Mouse (Mus musculus) myocyte (in vitro differentiated cells): ENCODE measurements at regions not wholly inside any gene's neighbourhood (a gene's known extent, or its start where the extent isn't known, plus 50 kb on each side); places are given as distances from the start of the nearest gene placed in this dataset.

ENCODE experiments used
- H3K27me3 ChIP-seq: one replicate; pipeline ENCODE4 v1.6.1; 2011; ENCODE audit not compliant: control insufficient read depth, insufficient read depth, insufficient read length
- H3K36me3 ChIP-seq: one replicate; pipeline ENCODE4 v1.6.1; 2011; ENCODE audit not compliant: control insufficient read depth, insufficient read depth
- H3K4me2 ChIP-seq: one replicate; pipeline ENCODE4 v1.6.1; 2011; ENCODE audit warnings: low read depth, control low read depth
- H3K4me3 ChIP-seq: one replicate; pipeline ENCODE4 v1.5.1; 2011; ENCODE audit warnings: mild to moderate bottlenecking, control low read depth, moderate library complexity
- H3K79me2 ChIP-seq: one replicate; pipeline ENCODE4 v1.6.1; 2011; ENCODE audit not compliant: control insufficient read depth, insufficient read depth
- H3ac ChIP-seq: one replicate; pipeline ENCODE4 v1.6.1; 2011; ENCODE audit not compliant: control insufficient read depth, insufficient read length
- CEBPB ChIP-seq: IDR thresholded peaks from 2 replicates; pipeline ENCODE4 v1.6.1; 2011; ENCODE audit warnings: mild to moderate bottlenecking, moderate library complexity; ENCODE audit not compliant: poor library complexity, insufficient read depth, severe bottlenecking
- E2F4 ChIP-seq: IDR thresholded peaks from one replicate; pipeline ENCODE4 v1.6.1; 2011; ENCODE audit warnings: mild to moderate bottlenecking, control low read depth, moderate library complexity; ENCODE audit not compliant: insufficient read depth
- MAX ChIP-seq: IDR thresholded peaks from one replicate; pipeline ENCODE4 v1.6.1; 2011; ENCODE audit warnings: low read depth, mild to moderate bottlenecking, control low read depth
- MYOD1 ChIP-seq, 3 experiments: IDR thresholded peaks; one replicate each; pipeline ENCODE4 v1.6.1; 2011; ENCODE audit warnings: control low read depth in 2 of 3, low read depth in 2 of 3, mild to moderate bottlenecking in 2 of 3, moderate library complexity in 1 of 3; ENCODE audit not compliant: insufficient read length in 2 of 3, control insufficient read depth in 1 of 3
- MYOG ChIP-seq, 3 experiments: IDR thresholded peaks; one replicate each; pipeline ENCODE4 v1.6.1; 2011; ENCODE audit warnings: control low read depth in 2 of 3, low read depth in 2 of 3, mild to moderate bottlenecking in 2 of 3; ENCODE audit not compliant: insufficient read length in 2 of 3, control insufficient read depth in 1 of 3, insufficient read depth in 1 of 3
- POLR2A ChIP-seq: IDR thresholded peaks from one replicate; pipeline ENCODE4 v1.6.1; 2011; ENCODE audit warnings: low read depth, mild to moderate bottlenecking, control low read depth, moderate library complexity; ENCODE audit not compliant: insufficient read length
- POLR2AphosphoS2 ChIP-seq: IDR thresholded peaks from one replicate; pipeline ENCODE4 v1.6.1; 2011; ENCODE audit warnings: low read depth, control low read depth; ENCODE audit not compliant: insufficient read length
- REST ChIP-seq: IDR thresholded peaks from one replicate; pipeline ENCODE4 v1.6.1; 2011; ENCODE audit warnings: mild to moderate bottlenecking, control low read depth, moderate library complexity; ENCODE audit not compliant: insufficient read depth, insufficient read length
- SRF ChIP-seq: IDR thresholded peaks from one replicate; pipeline ENCODE4 v1.6.1; 2011; ENCODE audit warnings: low read depth; ENCODE audit not compliant: control insufficient read depth, insufficient read length
- TCF12 ChIP-seq: IDR thresholded peaks from one replicate; pipeline ENCODE4 v1.6.1; 2011; ENCODE audit warnings: mild to moderate bottlenecking, control low read depth; ENCODE audit not compliant: poor library complexity, insufficient read depth, severe bottlenecking
- TCF3 ChIP-seq: IDR thresholded peaks from one replicate; pipeline ENCODE4 v1.6.1; 2011; ENCODE audit warnings: low read depth, control low read depth; ENCODE audit not compliant: insufficient read length
- USF1 ChIP-seq: IDR thresholded peaks from one replicate; pipeline ENCODE4 v1.6.1; 2011; ENCODE audit warnings: low read depth, mild to moderate bottlenecking, control low read depth, moderate library complexity

DNA sequence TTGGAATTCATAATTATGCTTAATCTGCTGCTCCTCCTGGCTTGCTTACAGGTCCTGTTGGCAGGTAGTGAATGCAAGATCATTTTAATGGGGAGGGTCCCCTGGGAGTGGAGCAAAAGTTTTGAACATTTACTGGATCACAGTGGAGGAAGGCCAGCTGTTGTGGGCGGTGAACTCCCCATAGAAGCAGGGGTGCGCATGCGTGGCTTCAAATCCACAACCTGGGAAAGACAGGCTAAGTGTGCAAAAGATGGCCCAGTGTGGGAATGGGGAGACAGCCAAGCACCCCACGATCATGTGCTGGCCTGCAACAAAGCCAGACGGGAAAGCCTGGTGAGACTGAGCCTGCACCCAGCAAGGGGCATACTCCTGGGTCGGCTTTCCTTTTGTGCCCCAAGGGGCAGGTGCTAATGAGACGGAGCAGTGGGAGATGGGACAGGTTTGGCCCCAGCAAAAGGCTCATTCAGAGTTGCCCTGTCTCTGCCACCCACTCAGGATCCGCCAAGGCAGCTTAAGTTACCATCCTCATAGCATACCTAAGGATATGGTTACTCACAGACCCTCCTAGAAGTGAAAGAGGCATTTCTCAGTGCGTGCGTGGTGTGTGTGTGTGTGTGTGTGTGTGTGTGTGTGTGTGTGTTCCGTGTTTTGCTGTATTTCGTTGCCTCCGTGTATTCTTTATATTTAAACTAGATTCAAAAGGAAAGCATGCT, 412.3 kb downstream of the Epha4 start:
- TF ChIP-seq TCF3 (no peak), POLR2A (no peak)
- H3K27me3 ChIP-seq: no peaks in the 10 kb centered on the region
- H3ac ChIP-seq: no peak overlapping the region
- no peaks in the 10 kb centered on the region for H3K36me3 ChIP-seq
- H3K4me3 ChIP-seq: no peak overlapping the region
- no peak overlapping the region for H3K4me2 ChIP-seq
- no peaks in the 10 kb centered on the region for H3K79me2 ChIP-seq

GRCm38 (mm10) chr1:77109861-77110785, 404.8 kb downstream of the Epha4 start:
- Histone ChIP-seq H3K36me3 (no peaks in the 10 kb centered on the region), H3K79me2 (no peaks in the 10 kb centered on the region), H3ac (no peak overlapping the region), H3K27me3 (no peaks in the 10 kb centered on the region), H3K4me2 (no peak overlapping the region), H3K4me3 (no peak overlapping the region)
- no peak for TF ChIP-seq POLR2A
- TF ChIP-seq MYOG (IDR thresholded peaks at IDR 0.05; ENCODE audit: control insufficient read depth in 1 of 3, insufficient read depth in 1 of 3, insufficient read length in 2 of 3, low read depth in 2 of 3): no peak
- no peak for TF ChIP-seq SRF
- no peak for TF ChIP-seq USF1
- no peak for TF ChIP-seq MYOD1 (IDR thresholded peaks at IDR 0.05; ENCODE audit: control insufficient read depth in 1 of 3, insufficient read length in 2 of 3, low read depth in 2 of 3)
- TF ChIP-seq POLR2AphosphoS2: no peak

DNA sequence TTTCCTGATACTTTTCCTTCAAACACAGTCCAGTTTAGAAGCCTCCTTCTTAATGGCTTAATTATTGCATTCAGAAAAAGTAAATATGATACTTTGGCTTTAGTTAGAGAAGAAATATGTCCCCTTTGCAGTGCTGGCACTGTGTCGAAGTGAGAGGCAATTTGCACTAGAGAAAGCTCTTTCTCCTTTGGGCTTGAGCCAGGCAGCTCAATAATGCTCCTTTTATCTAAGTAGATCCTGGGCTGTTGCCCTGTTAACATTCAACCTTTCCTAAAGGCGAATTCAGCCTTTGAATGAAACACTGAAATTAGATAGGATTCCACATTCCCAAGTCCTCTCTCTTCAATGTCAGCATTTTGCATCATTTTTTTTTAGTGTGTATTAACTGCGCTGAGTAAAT, 386.5 kb downstream of the Epha4 start:
- Histone ChIP-seq H3K4me3 (no peak overlapping the region), H3ac (no peak overlapping the region), H3K36me3 (no peaks in the 10 kb centered on the region), H3K27me3 (no peaks in the 10 kb centered on the region), H3K4me2 (no peak overlapping the region), H3K79me2 (no peaks in the 10 kb centered on the region)
- TF ChIP-seq REST (no peak), POLR2A (no peak), USF1 (no peak), TCF12 (no peak), MYOG (IDR thresholded peaks at IDR 0.05; ENCODE audit: control insufficient read depth in 1 of 3, insufficient read depth in 1 of 3, insufficient read length in 2 of 3, low read depth in 2 of 3) (no peak), E2F4 (no peak), TCF3 (no peak)

DNA sequence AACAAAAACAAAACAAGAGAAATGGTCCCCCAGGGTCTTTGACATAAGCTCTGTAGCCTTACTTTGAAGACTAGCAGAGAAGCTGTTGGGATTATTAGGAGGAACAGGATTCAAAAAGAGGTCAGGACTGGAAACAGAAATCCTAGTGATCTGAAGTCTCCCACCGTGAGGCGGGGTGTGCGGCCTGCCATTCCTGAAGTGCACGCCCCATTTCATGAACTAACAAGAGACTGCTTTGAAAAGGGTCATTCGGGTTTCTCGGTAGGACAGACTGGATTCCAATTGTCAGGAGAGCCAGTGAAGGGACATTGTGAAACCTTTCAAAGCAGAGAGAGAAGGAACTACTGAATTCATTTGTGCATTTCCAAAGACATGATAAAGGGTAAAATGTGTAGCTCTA, 377.2 kb downstream of the Epha4 start:
- TF ChIP-seq SRF (no peak), TCF3 (no peak), TCF12 (no peak), USF1 (no peak), MAX (no peak), POLR2AphosphoS2 (no peak), REST (no peak), MYOG (IDR thresholded peaks at IDR 0.05; ENCODE audit: control insufficient read depth in 1 of 3, insufficient read depth in 1 of 3, insufficient read length in 2 of 3, low read depth in 2 of 3) (no peak), POLR2A (no peak), CEBPB (no peak), MYOD1 (IDR thresholded peaks at IDR 0.05; ENCODE audit: control insufficient read depth in 1 of 3, insufficient read length in 2 of 3, low read depth in 2 of 3) (no peak), E2F4 (no peak)
- no peaks in the 10 kb centered on the region for H3K27me3 ChIP-seq
- no peak overlapping the region for H3ac ChIP-seq
- no peak overlapping the region for H3K4me2 ChIP-seq
- H3K4me3 ChIP-seq: no peak overlapping the region
- no peaks in the 10 kb centered on the region for H3K36me3 ChIP-seq
- no peaks in the 10 kb centered on the region for H3K79me2 ChIP-seq

DNA sequence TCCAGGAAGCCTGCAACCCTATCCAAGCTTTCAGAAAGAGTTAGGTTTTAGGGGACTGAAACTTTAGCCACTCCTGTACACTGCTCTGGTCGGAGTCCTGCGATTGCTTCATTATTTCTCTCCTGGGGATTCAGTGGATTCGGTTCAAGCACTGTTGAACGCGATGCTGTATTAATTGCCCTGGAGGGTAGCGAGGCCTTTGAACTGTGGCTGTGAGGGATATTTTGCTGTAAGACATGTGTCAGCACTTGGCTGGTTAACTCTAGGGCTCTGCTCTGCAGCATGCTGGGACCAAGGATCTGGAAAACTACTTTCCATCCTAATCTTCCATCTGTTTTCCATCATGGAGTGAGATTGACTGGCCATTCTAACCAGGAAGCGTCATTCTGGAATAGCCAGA, 374.0 kb downstream of the Epha4 start:
- TF ChIP-seq TCF3 (no peak), MYOG (IDR thresholded peaks at IDR 0.05; ENCODE audit: control insufficient read depth in 1 of 3, insufficient read depth in 1 of 3, insufficient read length in 2 of 3, low read depth in 2 of 3) (no peak), MAX (no peak), USF1 (no peak), REST (no peak), CEBPB (no peak), E2F4 (no peak), SRF (no peak), MYOD1 (IDR thresholded peaks at IDR 0.05; ENCODE audit: control insufficient read depth in 1 of 3, insufficient read length in 2 of 3, low read depth in 2 of 3) (no peak)
- no peaks in the 10 kb centered on the region for H3K27me3 ChIP-seq
- no peak overlapping the region for H3K4me3 ChIP-seq
- no peak overlapping the region for H3ac ChIP-seq
- H3K79me2 ChIP-seq: no peaks in the 10 kb centered on the region
- no peaks in the 10 kb centered on the region for H3K36me3 ChIP-seq
- H3K4me2 ChIP-seq: no peak overlapping the region
